Mouse (Mus musculus): ENCODE data around the gene Polr3e.
"Not testable (repeated sequence)": the region's sequence is repeated elsewhere in the genome, so short reads cannot be mapped to it uniquely, and the experiment has no call there.

Polr3e gene

DNA sequence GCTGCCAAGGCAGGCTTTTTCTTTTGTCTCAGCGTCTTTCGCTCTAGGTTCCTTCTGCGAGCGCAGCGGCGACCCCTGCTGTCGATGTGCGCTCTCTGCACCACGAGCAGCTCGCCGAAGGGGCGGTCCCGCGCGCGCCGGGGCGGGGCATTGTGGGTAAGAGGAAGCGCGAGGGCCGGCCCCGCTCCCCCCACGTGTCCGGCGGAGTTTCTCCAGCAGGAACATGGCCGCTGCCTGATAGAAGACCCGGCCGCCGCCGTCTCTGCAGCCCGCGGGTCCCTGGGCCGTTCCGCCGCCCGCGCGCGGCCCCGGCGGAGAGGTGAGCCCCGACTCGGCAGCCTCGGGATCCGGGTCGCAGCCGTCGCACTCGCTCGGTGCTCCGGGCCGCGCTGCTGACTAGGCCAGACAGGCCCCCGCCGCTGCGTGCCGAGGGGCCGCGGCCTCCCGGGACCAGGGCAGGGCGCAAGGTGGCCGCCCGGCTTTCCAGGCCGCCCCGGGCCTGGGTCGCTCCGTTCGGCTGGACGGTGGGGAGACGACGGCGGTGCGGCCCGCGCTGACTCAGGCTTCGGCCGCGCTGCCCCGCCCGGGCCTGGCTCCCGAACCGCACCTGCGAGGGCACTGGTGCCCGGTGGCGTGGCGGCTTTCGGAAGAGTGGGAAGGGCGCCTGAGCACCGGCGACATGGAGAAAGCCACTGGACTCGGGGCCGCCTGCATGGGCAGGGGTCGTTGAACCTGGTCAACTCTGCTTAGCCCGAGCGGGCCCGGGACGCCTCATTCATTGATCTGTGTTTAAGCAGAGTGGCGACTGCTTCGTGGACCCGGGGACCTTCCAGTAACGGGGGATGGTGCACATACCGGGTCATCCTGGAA is at the start of gene Polr3e:
Gene Polr3e, plus strand, starts transcription at position 153 of the 870 bp plus-strand sequence.
- peak; percentile 92 for DNase-seq (ENCODE audit: low read depth, low spot score)

DNA sequence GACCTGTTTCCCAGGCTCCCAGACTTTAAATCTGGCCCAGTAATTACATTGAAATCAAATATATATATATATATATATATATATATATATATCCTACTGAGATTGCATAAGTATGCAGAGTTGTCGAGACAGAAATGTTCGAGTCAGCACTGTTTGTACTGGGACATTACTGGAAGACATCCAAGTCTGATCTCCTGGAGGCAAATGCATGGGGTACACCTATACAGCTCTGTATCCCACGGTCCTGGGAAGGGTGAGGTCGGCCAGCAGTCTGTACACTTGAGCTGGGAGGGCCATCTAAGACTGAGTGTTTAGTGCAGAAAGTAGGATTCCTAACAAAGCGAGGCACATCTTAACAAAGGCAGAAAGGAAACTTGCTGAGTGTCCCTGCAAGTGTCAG is 47.7 kb upstream of the Polr3e start:
- DNase-seq (ENCODE audit: low read depth, low spot score), result no peak

DNA sequence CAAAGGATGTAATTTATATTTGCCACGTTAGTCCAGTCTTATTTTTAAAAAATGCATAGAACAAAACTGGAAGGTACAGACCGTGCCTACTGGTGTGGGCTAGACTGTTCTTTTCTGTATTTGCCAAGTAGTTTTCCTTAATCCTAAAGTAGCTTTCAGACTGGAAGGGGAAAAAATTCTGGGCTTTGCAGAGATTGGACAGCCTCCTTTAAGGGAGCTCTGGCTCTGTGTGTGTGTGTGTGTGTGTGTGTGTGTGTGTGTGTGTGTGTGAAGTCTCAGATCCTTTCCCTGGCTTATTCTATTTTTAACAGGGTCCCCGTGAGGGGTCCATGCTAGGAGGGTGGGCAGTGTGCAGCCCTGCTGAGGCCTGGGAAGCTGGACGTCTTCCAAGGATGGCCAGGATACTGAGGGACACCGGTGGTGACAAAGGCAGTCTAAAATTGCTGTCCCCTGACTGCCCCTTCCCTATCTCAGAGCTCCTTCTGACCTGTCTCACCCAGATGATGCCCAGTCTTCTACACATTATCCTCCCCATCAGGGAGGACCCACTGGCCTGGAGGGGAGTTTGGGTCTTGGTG is 47.0 kb upstream of the Polr3e start:
- DNase-seq (ENCODE audit: low read depth, low spot score), result peak; percentile 41

DNA sequence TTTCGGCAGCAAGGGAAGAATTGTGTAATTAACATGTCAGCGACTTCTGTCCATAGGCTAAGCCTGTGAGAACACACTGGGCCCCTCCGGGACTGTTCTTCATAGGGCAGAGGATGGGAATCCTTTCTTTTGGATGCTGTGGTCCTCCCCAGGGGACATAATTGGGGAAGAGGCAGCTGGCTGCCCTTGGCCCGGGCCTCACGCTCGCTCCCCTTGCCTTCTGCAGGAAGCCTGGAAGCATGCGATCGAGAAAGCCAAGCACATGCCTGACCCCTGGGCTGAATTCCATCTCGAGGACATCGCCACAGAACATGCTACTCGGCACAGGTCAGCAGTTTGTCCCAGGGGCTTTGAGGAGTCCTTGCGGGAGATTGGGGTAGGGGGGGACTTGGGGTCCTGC is 44.5 kb upstream of the Polr3e start:
- DNase-seq (ENCODE audit: low read depth, low spot score), result no peak

DNA sequence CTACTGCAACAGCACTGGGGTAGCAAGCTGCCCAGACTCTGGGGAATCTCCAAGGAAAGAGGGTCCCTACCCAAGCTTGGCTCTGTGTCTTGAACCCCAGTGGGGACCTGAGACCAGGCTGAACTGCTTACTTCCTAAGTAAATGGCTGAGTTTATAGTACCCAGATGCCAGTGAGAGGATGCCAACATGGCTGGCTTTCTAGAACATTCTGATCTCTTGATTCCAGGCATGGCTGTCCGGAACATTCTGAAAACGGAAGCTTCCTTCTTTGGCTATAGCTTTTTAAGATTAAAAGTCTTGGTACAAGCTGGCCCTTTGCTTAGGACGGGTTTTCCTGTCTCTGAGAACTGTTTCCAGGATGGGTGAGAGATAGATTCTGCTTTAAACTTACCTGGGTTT is 43.5 kb upstream of the Polr3e start:
- no peak for DNase-seq (ENCODE audit: low read depth, low spot score)

DNA sequence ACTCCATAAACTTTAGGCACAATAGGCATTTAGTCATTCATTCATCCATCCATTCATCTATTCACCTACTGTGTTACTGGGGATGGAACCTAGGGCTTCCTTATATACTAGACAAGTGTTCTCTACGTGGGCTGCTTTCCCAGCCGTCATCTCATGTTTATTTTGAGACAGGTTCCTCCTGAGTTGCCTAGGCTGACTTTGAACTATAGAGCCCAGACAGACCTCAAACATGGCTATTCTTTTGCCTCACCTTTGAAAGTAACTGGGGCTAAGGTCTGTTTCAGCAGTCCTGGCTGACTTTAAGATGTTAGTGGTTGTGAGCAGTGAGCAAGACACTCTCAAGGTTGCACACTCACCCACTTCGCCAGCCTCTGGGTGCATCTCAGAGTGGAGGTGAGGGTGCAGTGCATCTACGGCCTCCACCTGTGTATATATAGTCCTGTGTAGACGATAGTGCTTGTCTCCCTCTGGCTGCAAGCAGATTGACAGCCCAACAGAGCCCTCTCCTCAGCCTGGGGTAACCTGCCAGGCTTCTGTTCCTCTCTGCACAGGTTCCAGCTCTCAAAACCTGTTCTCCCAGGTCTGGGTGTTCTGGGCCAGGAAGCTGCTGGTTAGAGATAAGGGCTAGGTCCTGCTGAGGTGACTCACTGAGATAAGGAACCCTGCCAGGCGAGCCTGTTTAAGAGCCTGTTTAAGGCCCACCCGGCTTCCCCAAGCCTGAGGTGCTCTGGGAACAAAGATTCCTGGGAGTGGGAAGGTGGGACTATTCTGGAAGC is 42.6 kb upstream of the Polr3e start:
- DNase-seq (ENCODE audit: low read depth, low spot score), result no peak

DNA sequence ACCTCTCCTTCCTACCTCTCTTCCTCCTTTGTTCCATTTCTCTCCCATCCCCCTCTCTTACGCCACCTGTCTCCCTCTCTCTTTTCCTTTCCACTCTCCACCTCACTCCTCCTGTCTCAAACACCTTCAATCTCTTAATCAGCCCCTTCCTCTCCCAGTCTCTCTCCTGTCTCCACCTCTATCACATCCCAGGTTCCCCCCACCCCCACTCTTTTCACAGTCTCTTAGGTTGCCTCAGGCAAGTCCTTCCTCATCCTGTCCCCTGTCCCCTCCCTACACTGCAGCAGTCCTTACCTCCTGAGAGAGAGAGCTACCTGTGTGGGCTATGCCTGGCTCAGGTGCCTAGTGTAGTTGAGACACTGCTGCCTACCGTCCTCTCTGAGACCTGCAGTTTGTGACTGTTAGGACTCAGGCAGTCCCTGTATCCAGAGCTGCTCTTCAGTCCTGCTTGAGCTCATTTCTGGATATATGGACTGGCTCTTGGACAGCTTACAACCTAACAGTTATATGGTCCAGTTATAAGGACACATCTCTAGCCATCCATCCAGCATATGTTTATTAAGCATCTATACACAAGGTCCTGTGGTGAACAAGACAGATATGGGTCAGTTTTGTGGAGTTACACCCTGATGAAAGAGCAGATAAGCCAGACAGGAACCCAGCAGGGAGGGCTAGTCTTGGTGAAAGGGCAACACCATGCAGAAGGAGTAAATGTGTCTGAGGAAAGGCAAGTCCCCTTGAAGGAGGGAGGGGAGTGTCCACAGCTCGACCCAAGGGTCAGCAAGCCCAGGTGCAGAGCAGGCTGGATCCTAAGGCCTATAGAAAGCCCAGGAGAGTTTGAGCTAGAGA is 41.8 kb upstream of the Polr3e start:
- DNase-seq (ENCODE audit: low read depth, low spot score), result no peak

DNA sequence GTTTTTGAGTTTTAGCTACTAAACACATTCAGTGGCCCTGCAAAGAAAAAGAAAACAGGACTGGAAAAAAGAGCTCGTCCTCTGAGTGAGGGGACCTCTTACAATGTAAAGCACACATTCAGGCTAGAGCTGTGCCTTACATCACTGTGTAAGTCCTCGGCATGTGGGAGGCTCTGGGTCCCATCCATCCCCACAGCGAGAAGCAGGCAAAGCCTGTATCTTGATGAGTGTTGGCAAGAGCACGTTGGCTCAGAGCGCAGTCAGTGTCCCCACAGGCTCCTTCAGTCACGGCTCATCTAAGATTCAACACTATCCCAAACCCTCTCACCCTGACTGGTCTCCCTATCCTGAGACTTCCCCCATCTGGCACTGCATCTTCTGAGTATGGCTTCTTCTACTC is 39.3 kb upstream of the Polr3e start:
- peak; percentile 65 for DNase-seq (ENCODE audit: low read depth, low spot score)

DNA sequence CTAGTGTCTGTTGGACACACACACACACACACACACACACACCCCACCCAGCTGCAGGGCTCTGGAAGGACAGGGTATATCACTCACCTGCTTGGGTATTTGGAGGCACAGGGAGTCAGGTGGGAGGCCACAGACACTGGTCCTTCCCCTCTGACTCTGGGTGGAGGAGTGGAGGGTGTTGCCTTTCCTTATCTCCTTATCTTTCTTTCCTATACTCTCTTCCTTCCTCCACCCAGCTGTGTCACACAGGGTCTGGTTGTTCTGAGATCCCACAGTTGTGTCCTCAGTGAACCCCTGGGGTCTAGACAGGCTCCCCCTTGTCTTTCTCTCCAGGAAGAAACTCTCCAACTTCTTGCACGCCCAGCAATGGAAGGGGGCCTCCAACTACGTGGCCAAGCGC is 37.6 kb upstream of the Polr3e start:
- DNase-seq (ENCODE audit: low read depth, low spot score), result no peak

DNA sequence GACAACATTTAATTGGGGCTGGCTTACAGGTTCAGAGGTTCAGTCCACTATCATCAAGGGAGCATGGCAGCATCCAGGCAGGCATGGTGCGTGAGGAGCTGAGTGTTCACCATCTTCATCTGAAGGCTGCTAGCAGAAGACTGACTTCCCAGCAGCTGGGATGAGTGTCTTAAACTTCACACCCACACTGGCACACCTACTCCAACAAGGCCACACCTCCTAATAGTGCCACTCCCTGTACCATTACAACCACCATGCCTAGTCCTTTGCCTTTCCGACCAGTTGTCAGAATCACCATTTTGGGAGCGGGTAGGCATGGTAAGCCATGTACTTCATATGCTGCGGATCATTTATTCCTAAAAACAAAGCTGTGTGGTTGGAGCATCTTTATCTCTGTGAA is 36.8 kb upstream of the Polr3e start:
- no peak for DNase-seq (ENCODE audit: low read depth, low spot score)

DNA sequence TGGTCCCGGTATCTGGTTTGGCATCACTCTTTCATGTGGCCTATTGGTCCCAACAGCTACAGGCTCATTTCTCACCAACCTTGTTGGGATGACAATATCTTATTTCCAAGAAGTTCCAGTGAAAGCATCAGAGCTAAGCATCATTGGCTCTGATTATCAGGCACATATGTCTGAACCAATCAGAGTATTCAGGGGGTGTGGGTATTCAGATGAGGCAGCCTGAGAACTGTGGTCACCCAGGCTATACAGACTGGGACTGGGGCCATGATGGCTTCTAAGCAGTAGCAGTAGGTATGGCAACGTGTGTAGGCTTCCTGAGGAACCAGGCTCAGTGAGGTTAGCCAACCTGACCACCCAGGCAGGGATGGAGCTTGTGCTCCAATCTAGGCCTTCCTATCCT is 36.1 kb upstream of the Polr3e start:
- no peak for DNase-seq (ENCODE audit: low read depth, low spot score)

DNA sequence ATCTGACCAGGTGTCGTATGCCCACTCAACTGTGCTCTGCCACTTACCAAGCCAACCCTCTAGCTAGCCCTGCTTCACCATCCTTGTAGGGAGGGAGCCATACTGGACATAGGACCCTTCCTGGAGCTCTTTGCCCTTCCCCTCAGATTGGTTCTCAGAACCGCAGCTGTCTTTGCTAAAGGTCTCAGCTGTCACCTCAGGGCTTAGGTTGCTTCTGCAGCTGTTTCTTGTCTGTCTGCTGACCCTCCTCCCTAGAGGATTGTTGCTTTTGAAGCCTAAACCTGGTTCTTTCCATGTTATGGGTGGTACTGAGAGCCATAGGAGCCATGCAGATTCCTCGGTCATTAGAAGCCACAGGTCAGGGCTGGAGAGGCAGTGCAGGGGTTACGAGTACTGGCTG is 34.9 kb upstream of the Polr3e start:
- no peak for DNase-seq (ENCODE audit: low read depth, low spot score)

DNA sequence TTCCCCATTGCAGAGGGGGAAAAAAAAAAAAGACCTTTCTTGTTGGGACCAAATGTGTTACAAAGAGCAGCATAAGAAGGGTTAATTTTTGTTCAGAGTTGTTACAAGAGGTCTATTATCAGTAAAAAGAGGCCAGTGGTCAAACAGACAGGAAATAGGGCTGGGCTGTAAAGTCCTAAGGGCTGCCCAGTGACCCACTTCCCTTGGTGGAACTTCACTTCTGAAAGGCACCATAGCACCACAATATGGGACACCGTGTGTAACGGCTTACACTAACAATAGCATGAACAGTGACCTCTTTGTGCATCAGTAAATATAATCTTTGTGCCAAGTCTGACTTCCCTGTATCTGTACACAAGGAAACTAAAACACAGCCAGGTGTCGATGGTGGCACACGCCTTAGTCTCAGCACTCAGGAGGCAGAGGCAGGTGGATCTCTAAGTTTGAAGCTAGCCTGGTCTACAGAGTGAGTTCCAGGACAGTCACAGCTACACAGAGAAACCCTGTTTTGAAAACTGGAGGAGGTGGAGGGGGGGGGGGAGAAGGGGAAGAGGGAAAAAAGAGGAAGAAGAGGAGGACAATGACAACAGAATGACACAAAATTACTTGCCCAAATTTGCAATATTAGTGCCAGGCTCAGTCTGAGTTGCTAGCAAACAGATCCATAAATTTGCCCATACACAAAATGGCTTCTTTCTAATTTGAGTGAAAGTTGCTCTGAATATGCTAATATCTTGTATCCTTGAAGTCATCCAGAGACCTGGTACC is 33.8 kb upstream of the Polr3e start:
- DNase-seq (ENCODE audit: low read depth, low spot score), result no peak

DNA sequence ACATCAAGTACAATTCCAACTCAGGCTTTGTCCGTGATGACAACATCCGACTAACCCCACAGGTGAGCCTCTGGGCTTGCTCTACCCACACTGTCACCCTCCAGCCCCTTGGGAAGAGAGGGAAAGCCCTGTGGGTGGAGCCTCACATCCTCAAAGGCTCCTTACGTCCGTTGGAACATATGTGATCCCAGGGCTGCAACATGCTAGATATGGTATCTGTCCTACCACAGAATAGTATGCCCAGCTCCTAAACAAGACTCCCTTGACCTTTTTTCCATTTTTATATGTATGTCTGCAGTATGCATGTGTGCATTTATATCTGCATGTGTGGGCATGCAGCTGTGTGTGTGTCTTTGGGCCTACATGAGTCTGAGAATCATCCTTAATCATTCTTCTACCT is 32.8 kb upstream of the Polr3e start:
- DNase-seq (ENCODE audit: low read depth, low spot score), result no peak

DNA sequence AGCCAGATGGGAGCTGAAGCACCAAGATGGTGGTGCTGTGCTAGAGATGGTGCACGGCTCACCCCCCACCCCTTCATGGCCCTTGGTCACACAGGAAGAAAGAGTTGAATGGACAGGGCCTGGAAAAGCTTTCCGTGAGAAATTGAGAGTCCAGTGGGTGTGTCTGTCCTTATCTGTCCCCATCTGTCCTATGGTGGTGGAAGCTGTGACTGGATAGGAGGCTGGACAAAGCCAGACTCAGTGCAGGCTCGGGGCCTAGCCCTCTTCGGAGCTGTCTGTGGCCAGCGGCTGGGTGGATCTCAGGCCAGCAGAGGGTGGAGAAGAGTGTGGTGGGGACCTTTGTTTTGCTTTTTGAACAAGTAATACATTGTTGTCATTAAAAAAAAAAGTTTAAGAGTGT is 24.4 kb upstream of the Polr3e start:
- DNase-seq (ENCODE audit: low read depth, low spot score), result no peak

DNA sequence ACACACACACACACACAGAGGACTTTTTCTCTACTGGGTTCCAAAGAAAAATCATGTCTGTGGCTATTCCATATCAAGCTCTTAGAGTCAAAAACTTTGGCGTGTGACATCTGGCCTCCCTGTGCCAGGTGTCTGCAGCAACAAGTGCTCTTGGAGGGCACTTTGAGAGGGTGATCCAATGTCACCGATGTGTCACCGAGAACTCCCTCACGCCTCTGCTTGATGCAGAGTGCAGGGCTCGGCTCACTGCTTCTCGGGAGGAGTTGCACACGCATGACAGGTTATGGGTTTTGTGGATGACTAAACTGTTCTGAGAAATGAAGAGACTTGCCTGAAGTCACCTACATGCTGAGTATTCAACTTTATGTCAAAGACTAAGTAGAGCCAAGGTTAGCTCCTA is 20.5 kb upstream of the Polr3e start:
- DNase-seq (ENCODE audit: low read depth, low spot score), result no peak

DNA sequence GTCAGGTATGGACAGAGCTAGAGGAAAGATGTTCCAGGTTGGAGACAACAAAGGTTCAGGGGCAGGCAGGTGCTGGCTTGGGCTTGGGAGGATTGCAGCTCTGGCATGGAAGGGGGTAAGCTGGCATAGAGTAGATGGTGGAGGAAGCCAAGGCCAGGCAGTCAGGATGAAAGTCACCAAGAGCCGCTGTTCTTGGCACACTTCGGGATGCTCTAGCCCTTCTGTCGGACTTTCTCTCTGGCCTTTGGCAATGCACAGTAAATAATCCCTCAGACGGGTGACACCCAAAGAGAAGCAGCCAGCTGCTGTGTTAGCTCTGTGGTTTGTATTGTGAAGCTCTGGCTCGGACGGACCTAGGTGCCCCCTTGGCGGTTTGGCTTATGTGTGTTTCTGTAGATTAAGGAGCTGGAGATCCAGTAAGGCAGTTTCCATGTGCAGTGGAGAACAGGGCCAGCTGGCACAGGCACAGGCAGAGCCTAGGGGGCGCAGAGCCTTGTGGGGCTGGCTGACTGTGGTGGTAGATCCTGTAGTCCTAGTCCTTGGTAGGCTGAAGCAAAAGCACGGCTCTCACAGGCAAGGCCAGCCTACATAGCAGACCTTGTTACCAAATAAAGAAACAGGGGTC is 19.7 kb upstream of the Polr3e start:
- no peak for DNase-seq (ENCODE audit: low read depth, low spot score)

DNA sequence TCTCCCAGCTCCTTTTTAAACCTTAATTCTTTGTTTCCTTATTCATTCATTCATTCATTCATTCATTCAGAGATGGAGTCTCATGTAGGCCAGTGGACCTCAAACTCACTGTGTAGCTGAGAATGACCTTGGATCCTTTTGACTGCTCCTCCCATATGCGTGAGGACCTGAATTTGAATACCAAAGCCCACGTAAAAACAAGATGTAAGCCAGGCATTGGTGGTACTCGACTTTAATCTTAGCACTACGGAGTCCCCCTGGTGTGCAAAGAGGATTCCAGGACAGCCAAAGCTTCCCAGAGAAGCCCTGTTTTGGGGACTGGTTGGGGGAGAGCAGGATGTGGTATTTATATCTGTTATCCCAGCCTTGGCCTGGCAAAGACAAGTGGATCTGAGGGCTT is 17.4 kb upstream of the Polr3e start:
- no peak for DNase-seq (ENCODE audit: low read depth, low spot score)

DNA sequence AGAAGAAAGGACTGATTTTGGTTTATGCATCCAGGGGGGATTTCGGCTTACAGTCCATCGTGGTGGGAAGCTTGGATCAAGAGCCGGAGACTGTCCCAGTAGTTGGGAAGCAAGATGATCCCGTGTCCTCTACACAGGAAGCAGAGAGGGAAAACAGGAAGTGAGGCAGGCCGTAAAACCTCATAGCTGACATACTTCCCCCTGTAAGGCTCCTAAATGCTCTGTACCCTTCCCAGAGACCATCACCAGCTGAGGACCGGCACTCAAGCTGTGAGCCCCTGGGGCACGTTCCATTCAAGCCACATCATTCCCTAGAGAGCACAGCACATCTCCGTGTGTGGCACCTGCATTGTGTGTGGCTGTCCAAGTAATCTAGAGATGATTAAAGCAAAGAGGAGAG is 15.8 kb upstream of the Polr3e start:
- no peak for DNase-seq (ENCODE audit: low read depth, low spot score)

DNA sequence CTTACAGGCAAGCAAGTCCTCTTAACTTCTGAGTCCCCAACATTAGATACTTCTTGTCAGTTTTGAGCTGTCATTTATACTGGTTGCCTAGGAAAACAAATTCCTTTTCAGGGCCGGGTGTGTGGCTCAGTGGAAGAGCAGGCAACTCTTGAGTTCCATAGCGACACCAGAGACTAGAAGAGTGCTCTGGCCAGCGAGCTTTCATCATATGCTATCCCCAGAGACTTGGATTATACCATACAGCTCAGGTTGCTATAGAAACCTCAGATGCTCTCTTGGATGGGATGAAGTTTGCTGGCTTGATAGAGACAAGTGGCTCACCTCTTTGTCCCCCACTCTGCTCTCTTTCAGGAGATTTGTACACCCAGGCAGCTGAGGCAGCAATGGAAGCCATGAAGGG is 14.6 kb upstream of the Polr3e start:
- DNase-seq (ENCODE audit: low read depth, low spot score), result no peak

DNA sequence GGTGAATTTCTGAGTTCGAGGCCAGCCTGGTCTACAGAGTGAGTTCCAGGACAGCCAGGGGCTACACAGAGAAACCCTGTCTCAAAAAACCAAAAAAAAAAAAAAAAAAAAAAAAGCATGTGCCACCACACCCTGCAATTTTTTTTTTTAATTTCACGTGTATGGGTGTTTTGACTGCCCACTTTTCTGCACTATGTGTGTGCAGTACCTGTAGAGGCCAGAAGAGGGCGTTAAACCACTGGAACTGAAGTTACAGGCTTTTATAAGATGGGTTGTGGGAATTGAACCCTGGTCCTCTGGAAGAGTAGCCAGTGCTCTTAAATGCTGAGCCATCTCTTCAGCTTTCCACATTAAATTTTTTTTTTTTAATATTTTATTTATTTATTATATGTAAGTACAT is 7.4 kb upstream of the Polr3e start:
- not testable (repeated sequence) for DNase-seq (ENCODE audit: low read depth, low spot score)

Data from telencephalon, adult 2 months (tissue).